Mouse (Mus musculus) ES-CJ7 (cell line): Measurements from ENCODE around the gene Ptprn2.

Experiments used
- DNase-seq: peaks from one replicate; pipeline ENCODE4 v3.0.0; 2011; ENCODE audit warnings: low read depth, low spot score

The Ptprn2 gene

DNA sequence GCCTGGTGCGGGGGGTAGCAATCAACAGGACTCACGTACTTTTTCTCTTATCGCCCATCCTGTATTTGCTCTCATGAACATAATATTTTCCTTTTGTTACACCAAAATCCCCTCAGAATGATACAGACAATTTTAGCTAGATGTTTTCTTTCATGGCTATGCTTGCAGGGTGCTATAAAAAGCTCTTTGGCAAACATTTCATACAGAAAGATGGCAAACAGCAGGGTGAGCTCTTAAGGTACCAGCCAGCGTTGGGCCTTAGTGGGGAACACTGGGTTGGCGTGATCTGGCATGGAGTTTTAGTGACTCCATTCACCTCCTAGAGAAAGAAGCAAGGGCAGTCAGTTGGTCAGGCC is 771.3 kb downstream of the Ptprn2 start:
- no peak for DNase-seq

DNA sequence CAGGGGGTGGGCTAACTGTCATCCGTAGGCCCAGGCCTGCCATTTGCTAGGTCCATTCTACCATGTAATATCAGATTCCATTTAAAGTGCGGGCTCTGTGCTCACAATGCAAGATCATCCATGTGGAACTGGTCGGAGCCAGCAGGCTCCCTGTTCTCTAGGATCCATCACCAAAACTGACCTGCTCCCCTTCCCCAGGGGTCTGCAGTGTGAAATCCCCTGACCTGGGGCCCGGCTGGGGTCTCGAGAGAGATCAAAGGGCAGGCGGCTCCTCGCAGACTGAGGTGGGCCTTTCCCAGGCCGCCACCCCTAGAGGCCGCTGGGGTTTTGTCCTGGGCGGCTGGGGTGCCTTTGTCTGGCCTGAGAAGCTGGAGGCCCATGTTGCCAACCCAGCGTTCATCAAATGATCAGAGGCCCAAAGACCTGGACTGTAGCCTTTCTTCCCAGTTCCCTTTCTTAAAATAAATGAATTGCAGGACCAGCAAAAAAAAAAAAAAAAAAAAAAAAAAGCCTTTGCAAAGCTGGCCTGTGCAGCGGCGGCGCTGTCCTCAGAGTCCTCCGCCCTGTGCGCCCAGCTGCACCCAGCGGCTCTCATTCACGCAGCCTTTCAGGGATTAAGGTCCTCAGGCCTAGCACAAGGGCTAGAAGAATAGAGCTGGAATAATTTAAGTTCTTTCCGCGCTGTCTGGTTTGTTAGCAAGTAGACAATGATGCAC is 771.8 kb downstream of the Ptprn2 start:
- no peak for DNase-seq

DNA sequence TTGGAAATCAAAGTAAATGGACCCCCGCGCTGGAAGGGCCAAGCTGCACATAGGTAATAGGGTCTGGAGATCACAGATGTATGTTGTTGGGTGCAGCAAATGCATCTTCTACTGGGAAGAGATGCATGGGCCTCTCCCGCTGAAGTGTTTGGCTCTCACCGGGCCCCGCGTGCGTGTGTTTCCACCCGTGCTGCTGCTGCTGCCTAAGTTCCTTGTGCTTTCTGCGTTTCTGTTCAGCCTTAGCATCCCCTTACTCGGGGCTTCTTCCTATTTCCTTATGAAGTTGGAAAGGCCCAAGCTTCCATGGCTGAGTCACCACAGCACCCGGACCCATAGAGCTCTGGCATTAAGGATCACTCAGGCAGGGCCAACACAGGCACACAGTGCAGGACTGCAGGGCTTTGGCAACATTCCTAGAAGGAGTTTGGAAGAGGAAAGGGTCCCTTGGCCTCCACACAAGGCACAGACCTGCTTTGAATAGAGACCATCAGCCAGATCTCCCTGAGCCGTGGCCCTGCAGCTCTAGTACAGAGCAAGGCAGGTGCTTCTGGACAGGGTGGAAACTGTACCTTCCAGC is 772.5 kb downstream of the Ptprn2 start:
- no peak for DNase-seq

DNA sequence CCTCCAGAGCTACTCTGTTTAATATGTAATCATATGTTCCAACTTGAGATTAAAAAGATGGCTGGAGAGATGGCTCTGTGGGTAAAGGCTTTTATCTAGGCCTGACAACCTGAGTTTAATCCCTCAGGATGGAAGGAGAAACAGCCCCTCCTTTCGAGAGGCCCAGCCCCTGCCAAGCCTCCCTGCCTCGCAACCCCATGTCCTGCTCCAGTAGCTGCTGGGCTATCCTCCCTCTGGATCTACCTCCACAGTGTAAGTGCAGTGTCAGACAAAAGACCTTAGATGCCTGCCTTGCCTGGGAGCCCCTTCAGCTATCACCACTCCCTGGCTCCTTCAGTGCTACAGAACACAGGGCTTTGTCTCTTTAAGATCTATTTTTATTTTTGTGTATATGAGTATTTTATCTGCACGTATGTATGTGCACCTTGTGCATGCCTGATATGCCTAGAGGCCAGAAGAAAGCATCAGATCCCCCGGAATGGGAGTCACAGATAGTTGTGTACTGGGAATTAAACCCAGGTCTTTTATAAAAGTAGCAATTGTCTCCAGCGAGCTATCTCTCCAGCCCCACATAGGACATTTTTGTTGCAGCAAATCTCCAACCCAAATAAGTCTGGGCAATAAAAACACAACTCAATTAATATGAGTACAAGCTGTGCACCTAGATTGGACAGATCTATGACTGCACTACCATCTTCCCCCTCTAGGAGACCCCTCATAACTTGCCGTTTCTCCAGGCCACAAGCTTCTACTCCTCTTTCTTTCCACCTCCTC is 775.1 kb downstream of the Ptprn2 start:
- DNase-seq: no peak

DNA sequence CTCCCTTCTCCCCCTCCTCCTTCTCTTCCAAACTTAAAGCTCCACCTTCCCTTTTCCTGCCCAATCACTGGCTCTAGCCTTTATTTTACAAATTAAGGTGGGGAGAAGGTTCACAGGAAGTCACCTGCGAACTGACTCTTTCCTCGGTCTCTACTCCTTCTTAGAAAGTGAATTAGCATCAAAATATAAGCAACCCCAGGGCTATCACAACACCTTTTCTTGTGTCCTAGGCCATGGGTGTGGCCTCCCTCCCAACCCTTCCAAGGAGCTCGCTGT is 775.6 kb downstream of the Ptprn2 start:
- DNase-seq: peak; percentile 96

DNA sequence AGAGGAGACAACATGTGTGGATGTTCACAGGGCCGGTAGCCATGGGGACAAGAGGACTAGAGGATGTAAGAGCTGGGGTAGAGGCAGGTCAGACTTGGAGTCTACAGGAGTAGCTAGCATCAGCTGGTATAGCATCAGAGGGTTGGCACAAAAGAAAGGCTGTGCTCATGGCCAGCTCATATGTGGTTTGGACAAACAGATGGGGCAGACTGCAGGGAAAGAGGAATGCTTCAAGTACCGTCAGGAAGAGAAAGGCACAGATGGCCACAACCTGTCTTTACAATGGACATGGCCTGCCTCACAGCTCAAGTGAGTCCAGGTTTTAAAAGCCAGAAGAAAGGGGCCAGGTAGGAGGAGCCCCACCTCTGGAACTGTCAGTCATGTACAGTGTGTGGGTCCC is 776.5 kb downstream of the Ptprn2 start:
- DNase-seq: no peak

DNA sequence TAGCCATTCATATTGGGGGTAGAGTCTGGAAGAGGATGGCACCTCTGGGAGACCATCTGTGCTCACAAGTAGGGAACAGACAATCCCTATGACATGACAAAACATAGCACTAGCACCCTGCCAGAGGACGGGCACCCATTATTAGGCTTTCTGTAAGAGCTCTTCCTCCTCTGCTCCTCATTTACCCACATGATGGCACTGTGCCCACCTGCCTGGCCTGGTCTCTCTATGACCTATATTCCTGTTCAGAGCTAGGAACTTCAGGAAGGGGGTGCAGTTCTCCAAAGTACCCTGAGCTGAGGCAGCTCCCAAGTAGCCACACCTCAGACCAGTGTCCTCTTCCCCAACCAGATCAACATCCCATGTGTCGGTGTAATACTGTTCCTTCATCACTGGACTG is 777.6 kb downstream of the Ptprn2 start:
- DNase-seq: no peak

DNA sequence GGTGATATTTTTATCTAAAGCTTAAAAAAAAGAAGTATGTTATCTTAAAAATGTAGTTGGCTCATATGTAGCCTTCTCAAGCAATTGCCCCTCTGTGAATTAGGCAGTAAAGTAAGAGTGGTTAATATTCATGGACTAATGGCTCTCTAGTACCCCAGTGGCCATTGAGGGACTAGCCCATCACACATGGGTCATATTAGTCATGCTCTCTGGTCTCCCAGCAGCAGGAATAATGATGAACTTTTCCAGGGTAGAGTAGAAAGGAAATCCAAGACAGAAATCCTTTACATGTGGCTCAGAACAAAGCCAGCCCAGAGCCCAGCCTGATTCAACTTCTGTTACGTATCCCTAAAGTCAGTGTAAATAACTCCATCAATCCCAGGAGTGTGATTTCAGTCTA is 779.7 kb downstream of the Ptprn2 start:
- DNase-seq: no peak

DNA sequence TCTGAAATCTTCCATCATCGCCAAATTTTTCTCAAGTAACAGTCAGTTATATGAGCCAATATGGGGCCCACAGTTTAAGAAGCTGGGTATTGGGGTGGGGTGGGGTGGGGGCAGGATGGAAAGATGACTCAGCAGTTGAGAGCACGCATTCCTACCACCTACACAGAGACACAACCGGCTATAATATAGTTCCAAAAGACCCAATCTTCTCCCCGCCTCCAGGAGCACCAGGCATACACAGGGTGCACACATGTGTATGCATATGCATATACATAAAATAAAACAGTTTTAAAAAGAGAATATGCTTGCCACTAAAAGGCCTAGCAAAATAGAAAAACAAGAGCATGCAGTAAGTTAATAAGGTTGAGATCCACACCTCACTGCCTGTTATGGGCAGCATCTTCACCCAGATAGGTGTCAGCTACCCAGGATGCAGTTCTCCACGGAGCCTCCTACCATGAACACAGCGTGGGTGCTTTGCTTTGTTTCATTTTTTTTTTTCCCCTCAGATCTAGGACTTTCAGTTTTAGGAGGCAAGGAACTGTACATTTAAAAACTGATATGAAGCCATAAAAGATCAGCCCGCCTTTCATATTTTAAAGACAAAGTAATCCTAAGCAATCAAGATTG is 783.1 kb downstream of the Ptprn2 start:
- no peak for DNase-seq

DNA sequence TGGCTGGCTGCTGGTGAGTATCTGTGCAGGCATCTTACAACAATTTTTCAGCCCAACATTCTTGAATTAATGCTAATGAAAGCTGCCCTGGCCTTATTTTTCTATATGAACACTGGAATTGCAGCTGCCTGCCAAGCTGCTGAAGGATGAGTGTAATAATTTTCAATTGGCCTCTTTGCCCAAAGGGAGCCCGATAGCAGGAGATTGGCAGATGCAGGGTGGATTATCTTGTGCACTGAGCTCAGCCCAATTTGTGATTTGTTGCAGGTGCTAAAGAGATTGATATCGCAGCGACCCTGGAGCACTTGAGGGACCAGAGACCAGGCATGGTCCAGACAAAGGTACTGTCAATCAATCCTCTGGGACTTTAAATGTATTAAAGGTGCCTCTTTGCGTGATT is 783.8 kb downstream of the Ptprn2 start:
- no peak for DNase-seq

DNA sequence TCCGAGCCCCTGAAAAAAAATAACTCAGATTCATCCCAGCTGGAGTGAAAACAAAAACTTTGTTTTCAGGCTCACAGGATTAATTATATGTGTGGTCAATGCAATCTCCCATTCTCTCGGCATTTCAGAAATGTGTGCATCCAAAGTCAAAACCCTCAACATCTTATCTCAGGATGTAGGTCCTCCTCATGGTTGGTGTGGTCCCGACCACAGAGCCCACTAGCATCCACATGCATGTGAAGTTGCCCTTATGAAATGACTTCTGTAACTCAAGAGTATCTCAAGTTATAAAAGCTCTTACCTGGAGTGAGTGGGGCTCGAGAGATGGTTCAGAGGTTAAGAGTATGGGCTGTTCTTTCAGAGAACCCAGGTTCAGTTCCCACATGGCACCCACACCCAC is 784.7 kb downstream of the Ptprn2 start:
- DNase-seq: no peak

DNA sequence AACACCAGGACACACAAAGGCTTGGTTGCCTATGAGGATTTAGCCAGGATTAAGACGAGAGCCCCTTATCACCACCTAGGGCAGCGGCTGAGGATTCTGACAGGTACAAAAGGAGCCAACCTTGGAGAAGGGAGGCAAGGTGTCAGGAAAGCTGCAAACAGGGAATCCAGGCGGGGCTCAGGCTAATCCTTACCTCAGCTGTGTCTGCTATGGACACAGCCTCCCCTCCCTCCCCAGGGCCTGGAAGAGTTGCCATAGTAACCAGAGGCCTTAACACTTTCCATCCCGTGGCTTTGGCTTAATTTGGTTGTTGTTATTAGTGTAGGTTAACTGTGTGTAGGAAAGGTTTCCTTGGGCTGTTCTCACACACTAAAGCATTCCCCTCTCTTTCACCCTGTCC is 787.6 kb downstream of the Ptprn2 start:
- no peak for DNase-seq

DNA sequence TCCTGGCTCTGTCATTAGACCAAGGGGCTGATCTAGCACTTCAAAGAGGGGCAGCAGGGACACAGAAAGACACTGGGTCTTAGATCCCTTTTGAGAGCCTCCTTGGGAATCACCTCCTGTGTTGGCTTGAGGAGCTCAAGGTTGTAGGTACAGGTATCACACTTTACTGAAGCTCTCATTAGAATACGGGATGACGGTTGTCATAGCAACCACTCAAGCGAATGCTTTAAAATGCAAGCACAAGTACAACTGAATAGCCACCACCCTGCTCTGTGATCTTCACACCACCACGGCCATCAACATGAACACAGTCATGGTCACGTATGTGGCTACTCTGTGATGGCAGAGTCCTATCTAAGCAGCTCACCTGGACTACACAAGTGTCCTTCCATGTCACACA is 789.1 kb downstream of the Ptprn2 start:
- peak; percentile 19 for DNase-seq

DNA sequence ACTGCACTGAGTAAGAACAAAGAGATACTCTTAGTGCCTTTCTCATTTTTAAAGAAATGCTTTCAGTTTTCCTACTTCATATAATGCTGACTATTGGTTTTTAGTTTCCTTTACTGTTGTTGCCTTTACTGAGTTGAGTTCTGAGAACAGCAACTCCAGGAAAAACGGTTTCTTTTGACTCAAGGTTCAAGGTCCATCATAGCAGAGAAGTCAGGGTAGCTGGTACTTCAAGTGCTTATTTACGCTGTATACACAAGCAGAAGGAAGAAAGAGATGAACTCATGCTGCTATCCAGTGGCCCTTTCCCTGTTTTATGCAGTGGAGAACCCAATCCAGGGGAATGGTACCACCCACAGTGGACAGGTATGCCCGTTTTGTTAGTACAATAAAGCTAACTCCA is 795.3 kb downstream of the Ptprn2 start:
- DNase-seq: no peak

DNA sequence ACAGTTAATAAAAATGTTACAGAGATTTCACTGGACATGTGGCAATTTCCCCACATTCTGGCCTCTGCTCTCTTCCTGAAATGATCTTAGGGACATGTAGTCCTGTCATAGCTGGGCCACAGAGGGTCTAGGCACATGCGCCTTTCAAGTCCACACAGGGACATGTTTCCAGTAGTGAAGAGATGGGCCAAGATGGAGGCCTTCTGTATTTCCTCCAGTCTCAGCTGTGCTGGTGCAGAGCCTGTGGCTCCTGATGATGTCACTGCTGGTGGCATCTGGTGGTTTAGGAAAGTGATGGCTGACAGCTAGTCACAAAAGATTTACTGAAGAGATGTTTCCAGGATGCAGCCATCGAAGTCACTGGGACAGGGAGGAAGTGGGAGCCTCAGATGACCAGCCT is 797.1 kb downstream of the Ptprn2 start:
- no peak for DNase-seq

DNA sequence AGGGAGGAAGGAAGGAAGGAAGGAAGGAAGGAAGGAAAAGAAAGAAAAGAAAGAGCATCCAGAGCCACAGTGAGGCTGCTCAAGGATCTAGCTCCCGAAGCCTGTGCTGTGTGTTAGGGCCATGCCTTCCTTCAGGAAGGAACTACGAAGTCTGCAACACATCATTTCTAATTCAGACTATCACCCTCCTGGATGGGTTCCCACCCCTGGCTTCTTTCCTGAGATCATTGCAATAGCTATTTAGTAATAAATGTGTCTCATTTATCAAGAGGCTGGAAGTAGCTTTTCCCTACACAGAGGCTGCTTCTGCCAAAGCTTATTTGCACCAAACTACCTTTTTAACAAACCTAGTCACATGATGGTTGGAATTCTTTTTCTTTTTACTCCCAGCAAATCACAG is 801.9 kb downstream of the Ptprn2 start:
- DNase-seq: no peak

DNA sequence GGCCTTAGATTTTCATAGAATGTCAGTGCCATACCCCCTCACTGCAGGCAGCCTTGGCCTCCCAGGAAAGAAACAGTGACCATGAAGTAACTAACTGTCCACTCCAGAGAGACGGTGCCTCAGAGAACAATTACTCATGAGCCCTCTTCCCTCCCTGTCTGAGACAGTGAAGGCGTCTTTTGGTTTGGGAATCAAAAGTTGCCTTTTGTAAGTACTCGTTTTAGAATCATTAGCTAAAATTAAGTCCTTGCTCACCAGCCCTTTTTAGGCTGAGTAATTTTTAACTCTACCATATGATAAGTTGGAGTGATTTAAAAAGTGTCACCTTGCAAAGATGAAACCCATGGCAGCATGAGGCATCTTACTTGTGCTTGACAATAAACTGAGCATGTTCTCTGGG is 806.4 kb downstream of the Ptprn2 start:
- no peak for DNase-seq

DNA sequence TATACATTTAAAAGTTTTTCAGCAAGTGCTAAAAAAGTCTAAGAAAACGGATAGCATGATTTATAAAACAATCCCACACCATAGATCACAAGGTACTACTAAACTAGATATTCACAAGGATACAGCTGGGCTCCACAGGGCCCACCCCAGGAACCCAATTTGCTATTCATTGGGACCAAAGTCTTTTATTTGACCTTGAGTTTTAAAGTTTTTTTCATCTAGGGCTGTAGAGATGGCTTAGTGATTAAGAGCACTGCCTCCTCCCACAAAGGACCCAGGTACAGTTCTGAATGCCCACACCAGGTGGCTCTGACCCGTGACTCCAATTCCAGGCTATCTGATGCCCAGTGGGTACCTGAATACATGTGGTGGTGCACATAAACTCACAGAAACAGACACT is 811.3 kb downstream of the Ptprn2 start:
- peak; percentile 41 for DNase-seq

DNA sequence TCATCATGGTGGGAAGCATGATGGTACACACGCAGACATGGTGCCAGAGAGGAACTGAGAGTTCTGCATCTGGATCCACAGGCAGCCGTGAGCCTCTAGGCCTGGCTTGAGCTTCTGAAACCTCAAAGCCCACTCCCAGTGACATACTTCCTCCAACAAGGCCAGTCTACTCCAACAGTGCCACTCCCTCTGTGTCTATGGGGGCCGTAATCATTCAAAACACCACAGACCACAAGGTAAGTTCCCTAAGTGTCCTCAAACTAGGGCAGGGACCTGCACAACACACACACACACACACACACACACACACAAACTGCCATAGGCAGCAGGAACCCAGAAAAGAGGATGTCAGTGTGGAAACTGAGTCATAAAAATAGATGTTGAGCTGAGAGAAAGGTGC is 813.6 kb downstream of the Ptprn2 start:
- no peak for DNase-seq

DNA sequence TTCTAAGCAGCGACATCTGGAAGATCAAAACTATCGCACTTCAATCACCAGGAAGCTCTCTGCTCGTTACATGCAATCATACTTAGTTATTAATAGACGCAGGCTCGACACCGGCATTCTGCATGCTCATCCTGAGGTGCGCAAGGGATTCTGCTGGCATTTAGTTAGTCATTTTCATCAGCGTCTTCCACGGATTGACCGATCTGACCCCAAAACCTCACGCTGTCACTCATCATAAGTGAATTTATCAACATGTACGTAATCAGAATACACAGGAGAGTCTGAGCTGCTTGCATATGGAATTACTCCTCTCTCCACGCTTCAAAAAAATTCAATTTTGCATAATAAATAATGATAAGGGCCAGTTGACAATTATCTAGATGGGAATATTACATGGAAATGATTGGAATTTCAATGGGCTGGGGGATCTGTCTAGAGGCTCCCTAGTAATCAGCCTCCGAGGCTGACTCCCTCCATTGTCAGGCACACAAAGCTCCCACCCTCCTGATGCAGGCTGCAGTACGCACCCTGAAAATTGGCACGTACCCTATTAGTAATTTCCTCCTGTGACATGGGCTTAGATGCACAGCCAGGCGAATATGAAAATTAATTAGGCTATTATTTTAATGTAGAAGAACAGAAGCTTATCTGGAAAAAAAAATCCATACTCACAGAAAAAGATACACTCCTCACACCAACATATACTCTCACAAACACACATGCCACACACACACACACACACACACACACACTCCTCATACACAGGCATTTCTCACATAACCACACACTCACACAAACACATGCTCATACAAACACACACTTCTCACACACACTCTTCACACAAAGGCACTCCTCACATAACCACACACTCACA is 819.5 kb downstream of the Ptprn2 start:
- no peak for DNase-seq

DNA sequence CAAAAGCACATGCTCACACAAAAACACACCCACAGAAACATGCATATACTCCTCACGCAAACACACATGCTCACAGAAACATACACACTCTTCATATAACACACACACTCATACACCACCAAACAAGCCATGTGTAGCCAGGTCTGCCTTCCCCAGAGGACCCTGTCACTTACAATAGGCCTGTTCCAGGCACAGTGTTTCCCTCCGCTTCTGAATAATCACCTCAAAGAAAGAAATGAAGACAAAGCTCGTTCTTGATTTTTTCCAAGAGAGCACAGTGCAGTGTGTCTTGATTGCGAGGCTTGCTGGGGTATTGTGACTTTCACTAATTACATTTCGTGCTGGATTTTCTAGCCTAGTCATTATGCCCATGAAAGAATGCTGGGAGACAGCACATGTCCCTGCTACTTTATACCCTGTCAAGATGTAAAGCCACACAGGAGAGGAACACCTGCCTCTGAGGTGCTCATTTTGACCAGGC is 820.1 kb downstream of the Ptprn2 start:
- DNase-seq: no peak

DNA sequence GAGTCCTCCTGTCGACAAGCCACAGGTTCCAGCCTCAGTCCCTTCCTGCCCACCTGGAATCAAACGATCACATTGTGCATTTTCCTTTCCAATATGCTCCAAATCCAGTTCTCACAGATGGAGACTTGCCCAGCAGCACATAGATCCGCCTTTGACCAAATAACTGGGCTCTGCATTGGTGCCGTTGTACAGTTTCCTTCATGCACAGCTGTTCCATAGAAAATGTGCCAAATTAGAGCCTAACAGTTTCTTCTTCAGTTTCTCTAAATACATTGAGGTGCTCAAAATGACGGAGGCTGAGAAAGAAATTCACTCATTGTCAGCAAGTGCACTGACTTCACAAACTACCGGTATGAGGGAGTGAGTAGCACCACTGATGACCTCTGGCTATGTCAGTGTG is 826.6 kb downstream of the Ptprn2 start:
- no peak for DNase-seq
